Mouse (Mus musculus): Measurements from ENCODE around the gene Mical3.

- TF ChIP-seq CTCF (IDR thresholded peaks at IDR 0.05; ENCODE audit: extremely low read depth, insufficient read depth, low read length): peak; percentile 93
- TF ChIP-seq POLR2A (IDR thresholded peaks at IDR 0.05; ENCODE audit: extremely low read depth, insufficient read depth, low read length): no peak
Measured at GRCm38 (mm10) chr6:120898188-120898833, 232.5 kb downstream of the Mical3 start.

All from cortical plate, adult 2 months (tissue).